Mouse (Mus musculus) neural tube, embryonic 11.5 days (tissue): ENCODE measurements at regions not wholly inside any gene's neighbourhood (a gene's known extent, or its start where the extent isn't known, plus 50 kb on each side); places are given as distances from the start of the nearest gene placed in this dataset. TPM values are rescaled to one million over a fixed set of nuclear protein-coding genes. Genes with fewer than 3 reads are reported as not detected.
A peak's percentile ranks its signal among the peaks of the same experiment; 100 is the strongest.

ENCODE experiments used
- ATAC-seq: fragments of 200-750 bp; cut with Nextera tagmentation; 2 replicates; pipeline ENCODE4 v1.8.0; 2017; ENCODE audit warnings: moderate number of reproducible peaks, mild to moderate bottlenecking, moderate TSS enrichment, moderate library complexity; ENCODE audit not compliant: insufficient read depth, low FRiP score, low TSS enrichment
- DNase-seq: peaks from one replicate; pipeline ENCODE4 v3.0.0-alpha.2; 2015; ENCODE audit warnings: low spot score
- H3K27ac ChIP-seq: fragments of 300-500 bp; sonication (generic); 2 replicates; pipeline ENCODE4 v1.5.1; 2014; ENCODE audit warnings: low read depth, mild to moderate bottlenecking, low read length
- H3K27me3 ChIP-seq: fragments of 300-500 bp; sonication (generic); 2 replicates; pipeline ENCODE4 v1.6.1; 2014; ENCODE audit warnings: mild to moderate bottlenecking, low read length, mixed read lengths; ENCODE audit not compliant: control insufficient read depth, insufficient read depth
- H3K36me3 ChIP-seq: fragments of 300-500 bp; sonication (generic); 2 replicates; pipeline ENCODE4 v1.6.1; 2014; ENCODE audit warnings: mild to moderate bottlenecking, low read length, moderate library complexity, mixed read lengths; ENCODE audit not compliant: control insufficient read depth, insufficient read depth
- H3K4me1 ChIP-seq: fragments of 300-500 bp; sonication (generic); 2 replicates; pipeline ENCODE4 v1.6.1; 2014; ENCODE audit warnings: low read length, mixed read lengths; ENCODE audit not compliant: control insufficient read depth, insufficient read depth
- H3K4me2 ChIP-seq: fragments of 300-500 bp; sonication (generic); 2 replicates; pipeline ENCODE4 v1.6.1; 2014; ENCODE audit warnings: low read depth, mild to moderate bottlenecking, moderate library complexity
- H3K4me3 ChIP-seq: fragments of 300-500 bp; sonication (generic); 2 replicates; pipeline ENCODE4 v1.5.1; 2014; ENCODE audit warnings: low read depth, low read length
- H3K9ac ChIP-seq: fragments of 300-500 bp; sonication (generic); 2 replicates; pipeline ENCODE4 v1.6.1; 2014; ENCODE audit warnings: mild to moderate bottlenecking, low read length
- H3K9me3 ChIP-seq: fragments of 300-500 bp; sonication (generic); 2 replicates; pipeline ENCODE4 v1.6.1; 2016; ENCODE audit warnings: low read length; ENCODE audit not compliant: control insufficient read depth
- WGBS: fragments of 180-500 bp; shearing (Covaris S2); extraction: QIAGEN DNeasy Blood & Tissue Kit; methylation state at CpG from one replicate; pipeline ENCODE4 v1.1.7; 2014; 5-methylcytosine and 5-hydroxymethylcytosine counted together
- microRNA-seq: library from miRNA; unstranded; fragments of <30 nt; microRNA quantifications from one replicate; pipeline ENCODE4, GENCODE M21; 2016

DNA sequence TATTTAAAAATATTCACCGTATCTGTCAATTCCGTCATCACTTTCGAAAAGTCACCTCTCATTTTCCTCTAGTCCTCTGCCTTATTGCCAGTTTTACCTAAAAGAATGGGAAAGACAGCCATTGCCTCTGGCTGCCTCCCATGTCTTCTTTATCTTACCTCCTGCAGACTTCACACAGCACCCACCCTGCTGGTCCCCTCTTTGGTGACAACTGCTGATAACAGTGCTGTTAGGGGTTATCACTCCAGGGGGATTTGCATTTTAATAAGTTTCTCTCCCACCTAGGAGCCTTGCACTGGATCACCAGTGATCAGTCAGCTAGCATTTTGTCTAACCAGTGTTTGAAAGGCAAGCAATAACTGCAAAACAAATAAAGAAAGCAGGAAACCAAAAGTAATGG, 177.1 kb upstream of the Tenm2 start:
- H3K4me1 ChIP-seq, result no peaks in the 10 kb centered on the region
- no peak overlapping the region for H3K9ac ChIP-seq
- no peak overlapping the region for H3K4me3 ChIP-seq
- ATAC-seq, result no peak
- no peak for DNase-seq
- 84% methylated on average over 3 of the region's 3 CpGs for WGBS
- H3K36me3 ChIP-seq, result no peaks in the 10 kb centered on the region
- H3K27me3 ChIP-seq, result no peaks in the 10 kb centered on the region
- no peaks in the 10 kb centered on the region for H3K9me3 ChIP-seq
- no peak overlapping the region for H3K27ac ChIP-seq
- H3K4me2 ChIP-seq, result no peak overlapping the region

DNA sequence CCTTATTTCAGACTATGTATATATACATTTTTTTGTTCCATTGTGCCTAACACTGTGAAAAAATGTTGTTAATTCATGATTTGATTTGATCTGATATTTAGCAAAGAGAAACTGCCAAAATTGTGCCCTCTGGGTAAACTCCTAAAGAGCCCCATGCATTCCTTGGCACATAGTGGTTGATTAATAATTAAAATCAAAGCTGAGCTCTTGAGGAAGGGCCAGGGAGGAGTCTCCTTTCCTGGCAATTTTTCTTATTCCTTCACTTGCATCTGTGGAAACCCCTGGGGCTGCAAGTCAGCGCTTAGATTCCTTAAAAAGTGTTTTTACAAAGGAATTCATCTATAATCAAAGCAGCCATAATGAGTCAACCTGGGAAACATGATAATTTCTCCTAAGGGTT, 132.2 kb upstream of the Tenm2 start:
- H3K4me1 ChIP-seq, result no peaks in the 10 kb centered on the region
- WGBS, result 64% methylated on average over 1 of the region's 1 CpGs
- H3K4me2 ChIP-seq, result no peak overlapping the region
- no peaks in the 10 kb centered on the region for H3K9me3 ChIP-seq
- no peak overlapping the region for H3K27ac ChIP-seq
- no peaks in the 10 kb centered on the region for H3K27me3 ChIP-seq
- H3K4me3 ChIP-seq, result no peak overlapping the region
- H3K9ac ChIP-seq, result no peak overlapping the region
- no peak for DNase-seq
- H3K36me3 ChIP-seq, result no peaks in the 10 kb centered on the region
- no peak for ATAC-seq

DNA sequence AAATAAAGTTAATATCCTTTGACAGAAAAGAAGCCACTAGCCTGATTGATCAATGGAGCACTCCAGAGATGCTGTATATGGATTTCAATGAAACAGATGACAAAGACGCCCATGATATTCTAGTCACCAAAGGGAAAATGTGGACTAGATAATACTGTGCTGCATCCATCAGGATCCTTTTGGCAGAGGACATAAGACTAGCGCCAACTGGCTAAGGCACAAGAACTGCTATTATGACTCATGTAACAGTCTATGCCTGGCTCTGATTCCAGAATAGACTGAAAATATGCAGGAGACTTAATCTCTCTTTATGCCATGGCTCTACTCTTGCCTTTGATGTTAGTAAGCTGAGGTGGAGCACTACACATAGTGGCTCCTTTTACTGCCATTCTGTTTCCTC, 128.7 kb upstream of the Tenm2 start:
- no peak overlapping the region for H3K9ac ChIP-seq
- DNase-seq (no peak), ATAC-seq (no peak)
- 92% methylated on average over 2 of the region's 2 CpGs for WGBS
- no peak overlapping the region for H3K27ac ChIP-seq
- no peaks in the 10 kb centered on the region for H3K36me3 ChIP-seq
- no peaks in the 10 kb centered on the region for H3K27me3 ChIP-seq
- H3K4me3 ChIP-seq, result no peak overlapping the region
- H3K4me2 ChIP-seq, result no peak overlapping the region
- H3K4me1 ChIP-seq, result no peaks in the 10 kb centered on the region
- H3K9me3 ChIP-seq, result no peaks in the 10 kb centered on the region

DNA sequence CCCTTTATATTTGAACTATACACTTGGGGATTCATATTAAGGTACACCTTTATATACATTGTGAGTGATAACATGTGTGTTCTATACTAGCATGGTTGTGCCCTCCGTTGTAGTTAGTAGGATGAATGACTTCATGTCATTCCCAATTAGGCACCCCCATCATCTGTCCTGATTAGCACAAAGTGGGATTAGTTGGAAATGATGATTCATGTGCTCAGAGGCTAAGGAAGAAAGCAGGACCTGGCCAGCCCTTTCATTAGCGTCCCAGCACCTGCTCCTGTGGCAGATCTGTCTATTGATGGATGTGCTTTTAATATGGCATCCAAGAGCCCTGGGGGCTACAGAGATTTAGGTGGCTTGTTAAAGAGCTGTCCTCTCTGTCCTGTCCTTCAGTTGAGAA, 119.3 kb upstream of the Tenm2 start:
- no peaks in the 10 kb centered on the region for H3K4me1 ChIP-seq
- H3K4me2 ChIP-seq, result no peak overlapping the region
- no peak overlapping the region for H3K9ac ChIP-seq
- ATAC-seq (no peak), DNase-seq (peak; percentile 44)
- H3K27me3 ChIP-seq, result no peaks in the 10 kb centered on the region
- WGBS, result 66% methylated on average over 2 of the region's 2 CpGs
- no peaks in the 10 kb centered on the region for H3K36me3 ChIP-seq
- H3K4me3 ChIP-seq, result no peak overlapping the region
- H3K9me3 ChIP-seq, result no peaks in the 10 kb centered on the region
- H3K27ac ChIP-seq, result no peak overlapping the region

DNA sequence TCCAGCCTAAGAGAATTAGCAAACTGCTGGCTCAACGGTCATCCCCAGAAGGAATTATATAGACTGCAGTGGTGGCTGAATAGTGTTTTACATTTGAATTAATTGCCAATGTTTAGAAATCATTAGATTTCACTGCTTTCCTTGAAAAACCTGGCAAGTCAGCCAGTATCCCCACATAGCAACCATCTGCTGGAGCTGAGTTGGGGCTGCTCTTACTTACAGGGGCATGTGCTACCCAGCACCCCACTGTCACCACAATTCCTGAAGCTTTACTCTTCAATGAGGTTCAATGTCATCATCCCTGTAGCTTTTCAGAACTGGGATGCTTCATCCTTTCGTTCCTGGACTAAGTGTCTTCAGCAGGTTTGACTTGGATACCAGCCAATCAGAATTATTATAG, 73.9 kb upstream of the Tenm2 start:
- H3K4me1 ChIP-seq, result no peaks in the 10 kb centered on the region
- no peak overlapping the region for H3K9ac ChIP-seq
- WGBS, result 83% methylated on average over 2 of the region's 2 CpGs
- H3K4me3 ChIP-seq, result no peak overlapping the region
- no peaks in the 10 kb centered on the region for H3K27me3 ChIP-seq
- H3K4me2 ChIP-seq, result no peak overlapping the region
- ATAC-seq (no peak), DNase-seq (no peak)
- no peaks in the 10 kb centered on the region for H3K36me3 ChIP-seq
- no peak overlapping the region for H3K27ac ChIP-seq
- H3K9me3 ChIP-seq, result no peaks in the 10 kb centered on the region

DNA sequence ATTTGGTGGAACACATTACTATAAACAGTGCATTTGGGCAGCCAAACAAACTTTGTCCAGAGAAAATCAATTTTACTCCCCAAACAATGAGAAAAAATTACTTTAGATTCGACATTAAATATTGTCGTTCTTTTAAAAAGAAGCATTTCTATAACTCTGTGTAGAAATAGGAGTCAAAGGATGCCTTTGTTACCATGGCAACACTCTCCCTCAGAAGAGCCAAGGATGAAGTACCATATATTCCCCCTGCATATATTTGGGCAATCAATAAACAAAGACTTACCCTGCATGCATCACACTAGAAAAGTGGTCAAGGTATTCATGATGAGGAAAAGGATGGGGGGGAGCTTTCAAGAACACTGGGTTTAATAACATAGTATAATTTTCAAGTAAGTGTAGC, 70.9 kb upstream of the Tenm2 start:
- no peak overlapping the region for H3K27ac ChIP-seq
- H3K4me2 ChIP-seq, result no peak overlapping the region
- no peak overlapping the region for H3K9ac ChIP-seq
- WGBS, result 83% methylated on average over 2 of the region's 2 CpGs
- no peak overlapping the region for H3K4me3 ChIP-seq
- DNase-seq (no peak), ATAC-seq (no peak)
- H3K27me3 ChIP-seq, result no peaks in the 10 kb centered on the region
- H3K36me3 ChIP-seq, result no peaks in the 10 kb centered on the region
- no peaks in the 10 kb centered on the region for H3K4me1 ChIP-seq
- no peaks in the 10 kb centered on the region for H3K9me3 ChIP-seq

Small RNA genes in the stretch of these regions (microRNA-seq; reads per million reads assigned to microRNA genes)
- gene Gm25693, result not detected
